Mouse (Mus musculus) thymus, postnatal 36 days (tissue): ENCODE results near the gene Plppr3.

Experiments used
- DNase-seq, 2 experiments: peaks; one replicate each; pipeline ENCODE4 v3.0.0; 2022; ENCODE audit warnings: mixed read lengths in 2 of 2

Plppr3 gene

DNA sequence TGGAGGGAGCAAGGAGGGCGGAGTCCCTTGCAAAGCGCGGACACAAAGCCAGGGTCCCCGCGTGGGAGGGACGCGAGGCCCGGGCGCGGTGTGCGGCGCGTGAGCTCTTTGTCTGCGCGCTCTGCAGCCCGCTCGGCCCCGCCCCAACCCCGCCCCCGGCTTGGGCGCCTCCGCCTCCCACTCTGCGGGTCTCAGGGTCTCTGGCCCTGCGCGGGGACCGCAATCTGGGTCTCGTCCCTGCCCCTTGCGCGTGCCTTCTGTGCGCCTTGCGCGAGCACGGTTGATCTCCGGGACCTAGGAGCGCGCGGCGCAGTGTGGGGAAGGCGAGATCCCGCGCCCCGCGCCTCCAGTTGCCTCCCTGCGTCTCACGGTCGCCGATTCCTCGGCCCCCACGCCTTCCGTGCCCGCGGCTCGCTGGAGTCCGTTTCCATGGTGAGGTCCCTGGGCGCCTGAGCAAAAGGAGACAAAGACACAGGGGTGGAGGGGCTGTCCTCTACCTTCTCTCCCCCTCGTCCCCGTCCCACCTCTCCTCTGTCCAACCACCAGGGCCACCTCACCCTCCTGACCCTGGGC, at the start of gene Plppr3, which contains the start of gene Prtn3:
TSS of gene Plppr3 (minus strand) at position 345 of the 573 bp plus-strand sequence.
TSS of gene Prtn3 (plus strand) at position 187 of the 573 bp plus-strand sequence.
- no peak for DNase-seq

GRCm38 (mm10) chr10:79921572-79921971, 47.1 kb upstream of the Plppr3 start:
- DNase-seq, result no peak

- no peak for DNase-seq
These were observed 46.6 kb upstream of the Plppr3 start, which contains the start of gene R3hdm4 for GRCm38 (mm10) chr10:79920958-79921535. Gene R3hdm4 (minus strand): TSS chr10:79921208.

DNA sequence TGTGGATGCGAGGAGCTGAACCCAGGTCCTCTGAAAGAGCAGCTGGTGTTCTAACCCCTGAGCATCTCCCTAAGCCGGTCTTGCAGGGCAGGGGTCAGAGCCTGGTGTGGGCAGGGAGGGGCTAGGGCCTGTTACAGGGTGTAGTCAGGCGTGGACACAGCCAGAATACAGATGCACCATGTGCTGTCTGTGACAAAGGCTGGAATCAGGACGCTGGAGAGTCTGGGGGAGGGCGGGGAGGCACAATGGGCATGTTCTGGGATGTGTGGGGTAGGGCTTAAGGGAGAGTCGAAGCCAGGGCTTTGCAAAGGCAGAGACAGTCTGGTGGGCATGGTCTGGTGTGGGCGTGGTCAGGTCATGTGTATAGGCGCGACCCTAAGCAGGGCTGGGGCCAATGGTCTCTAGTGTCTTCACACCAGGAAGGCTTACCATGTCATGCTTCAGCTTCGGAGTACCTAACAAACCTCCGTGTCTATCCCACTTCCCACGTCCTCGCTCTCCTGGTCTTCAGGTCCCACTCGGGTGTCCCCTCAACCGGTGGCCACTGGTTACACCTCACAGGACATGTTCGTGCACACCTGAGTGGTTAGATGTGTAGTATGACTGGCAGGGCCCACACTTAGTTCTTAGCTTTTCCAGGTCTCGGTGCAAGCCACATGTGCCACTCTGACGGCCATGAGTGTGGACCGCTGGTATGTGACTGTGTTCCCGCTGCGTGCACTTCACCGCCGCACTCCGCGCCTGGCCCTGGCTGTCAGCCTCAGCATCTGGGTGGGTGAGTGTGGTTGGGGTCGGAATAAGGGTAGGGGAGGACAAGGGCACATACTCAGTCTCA, 45.8 kb upstream of the Plppr3 start:
- no peak for DNase-seq

DNA sequence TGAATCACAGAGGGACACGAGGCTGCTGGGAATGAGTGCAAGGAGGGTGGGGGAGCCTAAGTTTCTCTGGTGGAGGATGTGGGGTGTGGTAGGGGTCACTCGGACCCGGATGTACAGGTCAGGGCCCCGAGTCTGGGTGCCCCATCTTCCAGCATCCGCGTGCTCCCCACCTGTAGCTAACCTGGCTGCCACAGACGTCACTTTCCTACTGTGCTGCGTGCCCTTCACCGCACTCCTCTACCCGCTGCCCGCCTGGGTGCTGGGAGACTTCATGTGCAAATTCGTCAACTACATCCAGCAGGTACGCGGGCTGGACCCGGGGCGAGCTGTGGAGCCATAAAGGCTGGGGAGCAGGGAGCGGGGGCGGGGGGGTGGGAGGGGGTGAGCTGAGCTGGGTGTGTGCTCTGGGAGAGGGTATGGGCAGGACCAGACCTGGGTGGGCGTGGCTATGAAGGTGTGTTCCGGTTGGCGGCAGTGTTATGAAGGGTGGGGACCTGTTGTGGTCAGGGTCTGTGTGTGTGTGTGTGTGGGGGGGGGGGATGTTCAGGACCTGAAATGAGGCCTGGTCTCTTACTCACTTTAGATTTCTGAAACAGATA, 44.9 kb upstream of the Plppr3 start:
- no peak for DNase-seq

GRCm38 (mm10) chr10:79918231-79919078, 44.0 kb upstream of the Plppr3 start:
- DNase-seq, result no peak

- no peak for DNase-seq
These were observed 43.2 kb upstream of the Plppr3 start for GRCm38 (mm10) chr10:79917532-79918100.

DNA sequence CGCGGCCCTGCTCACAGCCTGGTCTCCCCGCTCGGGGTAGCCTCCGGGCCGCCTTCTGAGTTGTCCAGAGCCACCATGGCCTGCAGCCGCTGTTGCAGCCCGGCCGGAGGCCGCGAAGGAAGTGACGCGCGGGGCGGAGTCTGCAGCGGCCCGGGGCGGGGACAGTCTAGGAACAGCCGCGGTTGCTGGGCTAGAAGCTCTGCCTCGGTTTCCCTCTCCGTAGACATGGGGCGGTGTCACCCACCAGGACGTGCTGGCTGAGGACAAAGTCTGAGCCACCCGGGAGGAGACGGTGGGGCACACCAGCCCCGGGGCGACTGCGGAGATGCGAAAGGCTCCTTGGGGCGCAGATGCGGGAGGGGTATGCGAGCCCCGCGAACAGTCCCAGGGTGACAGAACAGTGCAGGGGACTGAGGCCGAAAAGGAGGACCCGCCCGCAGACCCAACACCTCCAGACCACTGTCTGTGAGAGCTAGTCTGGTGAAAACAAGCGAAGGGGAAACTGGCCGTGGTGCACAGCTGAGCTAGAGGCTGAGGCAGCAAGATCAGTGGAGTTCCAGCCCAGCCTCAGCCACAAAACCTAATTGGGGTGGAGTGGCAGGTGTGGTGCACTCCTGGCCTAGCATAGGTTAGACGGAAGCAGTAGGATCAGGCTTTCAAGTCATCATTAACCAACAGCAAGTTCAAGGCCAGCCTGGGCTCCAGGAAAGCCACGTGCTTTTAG, 42.5 kb upstream of the Plppr3 start, which contains the start of gene Kiss1r:
TSS of gene Kiss1r (plus strand) at position 164 of the 724 bp plus-strand sequence.
- DNase-seq, result peak; percentile 87 to 89

GRCm38 (mm10) chr10:79916081-79916480, 41.6 kb upstream of the Plppr3 start:
- no peak for DNase-seq

DNA sequence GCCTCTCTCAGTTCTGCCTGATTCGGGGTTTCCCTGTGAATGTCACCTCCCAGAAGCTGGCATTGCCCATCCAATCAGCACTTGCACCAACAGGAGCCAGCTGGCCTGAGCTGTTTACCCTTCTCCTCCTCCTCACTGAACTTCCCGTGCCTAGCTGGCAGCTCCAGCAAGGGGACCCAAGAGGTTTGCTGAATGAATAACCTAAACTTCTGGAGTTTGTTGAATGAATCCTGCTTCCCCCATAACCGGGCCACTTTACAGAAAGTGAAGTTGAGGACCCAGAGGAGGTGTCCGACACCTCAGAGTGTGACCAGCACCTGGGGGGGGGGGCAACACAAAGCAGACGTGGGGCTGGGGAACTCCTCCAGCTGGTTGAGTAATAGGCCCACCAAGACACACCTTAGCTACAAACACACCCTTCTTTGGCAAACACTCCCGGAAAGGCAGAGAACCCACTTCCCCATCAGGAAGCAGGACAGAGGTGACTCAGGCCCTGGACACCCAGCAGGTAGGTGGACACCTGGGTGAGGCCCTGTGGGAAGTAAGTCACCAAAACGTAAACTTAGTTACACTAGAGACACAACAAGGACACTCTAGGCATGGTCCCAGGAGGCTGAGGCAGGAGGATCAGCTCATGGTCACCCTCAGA, 40.6 kb upstream of the Plppr3 start:
- no peak for DNase-seq

- no peak for DNase-seq
These were observed 39.9 kb upstream of the Plppr3 start for GRCm38 (mm10) chr10:79914131-79914947.

DNA sequence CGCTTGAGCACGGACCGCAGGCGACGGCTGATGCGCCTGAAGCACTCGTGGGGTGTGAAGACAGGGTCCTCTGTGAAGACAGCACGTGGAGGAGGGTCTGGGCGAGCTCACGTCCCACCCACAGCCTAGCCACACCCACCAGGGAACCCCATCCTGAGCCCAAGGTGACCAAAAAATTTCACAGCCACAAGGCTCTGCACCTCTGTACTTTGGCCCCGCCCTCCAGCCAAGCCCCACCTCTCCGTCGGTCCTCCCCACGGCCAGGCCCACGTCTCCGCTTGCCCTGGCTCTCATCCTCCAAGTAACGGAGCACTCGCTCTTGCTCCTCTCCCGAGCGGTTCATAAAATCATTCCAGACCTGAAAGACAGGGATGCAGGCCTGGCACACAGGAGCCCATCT, 38.0 kb upstream of the Plppr3 start:
- no peak for DNase-seq

DNA sequence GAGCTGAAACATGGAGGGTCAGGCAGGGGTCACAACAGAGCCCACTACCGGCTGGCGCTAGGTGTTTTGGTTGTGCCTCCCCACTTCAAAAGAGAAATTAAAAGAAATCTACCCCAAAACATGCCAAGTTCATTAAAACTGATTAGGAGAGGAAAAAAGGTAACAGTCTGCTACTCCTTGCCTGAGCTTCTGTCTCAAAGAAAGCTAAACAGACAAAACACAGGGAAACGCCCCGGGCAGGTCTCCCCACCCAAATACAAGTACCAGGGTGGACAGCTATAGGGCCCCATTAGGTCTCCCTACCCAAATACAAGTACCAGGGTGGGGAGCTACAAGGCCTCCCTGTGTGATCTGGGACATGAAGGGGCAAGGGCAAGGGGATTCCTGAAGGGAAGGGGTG, 36.1 kb upstream of the Plppr3 start, which contains the start of gene Gm26602:
TSS of gene Gm26602 (plus strand) at position 301 of the 400 bp plus-strand sequence.
- no peak for DNase-seq

GRCm38 (mm10) chr10:79909092-79909922, 34.9 kb upstream of the Plppr3 start:
- DNase-seq, result no peak

DNA sequence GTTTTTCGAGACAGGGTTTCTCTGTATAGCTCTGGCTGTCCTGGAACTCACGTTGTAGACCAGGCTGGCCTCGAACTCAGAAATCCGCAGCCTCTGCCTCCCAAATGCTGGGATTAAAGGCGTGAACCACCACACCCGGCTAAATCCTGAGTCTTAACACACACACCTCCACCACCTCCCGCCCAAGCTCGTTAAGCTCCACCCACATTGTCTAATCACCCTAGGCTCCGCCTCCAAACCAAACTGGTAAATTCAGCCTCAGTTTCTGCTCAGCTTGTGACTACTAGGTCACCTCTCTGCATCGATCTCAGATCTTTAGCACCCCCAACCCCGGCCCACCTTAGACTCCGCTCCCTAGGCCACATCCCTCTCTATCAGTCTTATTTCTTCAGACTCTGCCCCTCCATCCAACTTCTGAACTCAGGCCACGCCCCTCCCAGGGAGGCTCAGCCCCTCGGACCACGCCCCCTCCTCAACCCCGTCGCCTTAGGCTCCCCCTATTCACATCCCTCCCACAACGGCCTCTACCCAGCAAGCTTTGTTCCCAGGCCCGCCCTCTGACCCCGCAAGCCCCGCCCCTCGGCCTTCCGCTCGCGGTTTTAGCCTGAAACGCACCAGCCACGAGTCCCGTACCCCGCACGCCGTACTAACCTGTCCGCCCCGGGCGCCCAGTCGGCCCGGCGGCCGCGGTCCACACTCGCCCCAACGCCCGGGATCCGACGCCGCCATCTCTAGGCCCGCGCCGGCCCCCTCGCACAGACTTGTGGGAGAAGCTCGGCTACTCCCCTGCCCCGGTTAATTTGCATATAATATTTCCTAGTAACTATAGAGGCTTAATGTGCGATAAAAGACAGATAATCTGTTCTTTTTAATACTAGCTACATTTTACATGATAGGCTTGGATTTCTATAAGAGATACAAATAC, 34.0 kb upstream of the Plppr3 start, which contains the start of gene Med16:
TSS of gene Med16 (minus strand) at position 757 of the 925 bp plus-strand sequence.
- peak; percentile 98 to 99 for DNase-seq

- DNase-seq, result no peak
These were observed 33.0 kb upstream of the Plppr3 start for GRCm38 (mm10) chr10:79907415-79907814.

- DNase-seq, result no peak
These were observed 32.3 kb upstream of the Plppr3 start for GRCm38 (mm10) chr10:79906712-79907111.
